Mouse (Mus musculus): ENCODE results near the gene Ccl28. TPM values are rescaled to one million over a fixed set of nuclear protein-coding genes. Genes with fewer than 3 reads are reported as not detected.
"Not testable (repeated sequence)": the region's sequence is repeated elsewhere in the genome, so short reads cannot be mapped to it uniquely, and the experiment has no call there.

The Ccl28 gene
- total RNA-seq (2021) = 1 to 10 TPM in 1 of 2 experiments, under 1 TPM in 1; 0.68 to 2.8 TPM

GRCm38 (mm10) chr13:119623634-119624033 lies at the start of gene Ccl28:
Ccl28 (plus strand) TSS chr13:119623819.
- intact Hi-C loops (cut with DNase I) = no loop called here
- DNase-seq = no peak

- peak; percentile 24 for DNase-seq
- intact Hi-C loops (cut with DNase I) = not testable (repeated sequence)
Observed at GRCm38 (mm10) chr13:119596321-119597211, 27.1 kb upstream of the Ccl28 start.

DNA sequence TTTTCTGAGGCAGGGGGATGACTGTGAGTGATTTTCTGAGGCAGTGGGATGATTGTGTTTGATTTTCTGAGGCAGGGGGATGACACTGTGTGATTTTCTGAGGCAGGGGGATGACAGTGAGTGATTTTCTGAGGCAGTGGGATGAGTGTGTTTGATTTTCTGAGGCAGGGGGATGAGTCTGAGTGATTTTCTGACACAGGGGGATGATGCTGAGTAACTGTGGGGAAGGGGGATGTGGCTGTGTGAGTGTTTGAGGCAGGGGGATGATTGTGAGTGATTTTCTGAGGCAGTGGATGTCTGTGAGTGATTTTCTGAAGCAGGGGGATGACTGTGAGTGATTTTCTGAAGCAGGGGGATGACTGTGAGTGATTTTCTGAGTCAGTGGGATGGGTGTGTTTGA lies 25.2 kb upstream of the Ccl28 start:
- intact Hi-C loops (cut with DNase I); DNase-seq: not testable (repeated sequence)

- peak; percentile 27 for DNase-seq
Observed at GRCm38 (mm10) chr13:119599066-119599465, 24.6 kb upstream of the Ccl28 start.

DNA sequence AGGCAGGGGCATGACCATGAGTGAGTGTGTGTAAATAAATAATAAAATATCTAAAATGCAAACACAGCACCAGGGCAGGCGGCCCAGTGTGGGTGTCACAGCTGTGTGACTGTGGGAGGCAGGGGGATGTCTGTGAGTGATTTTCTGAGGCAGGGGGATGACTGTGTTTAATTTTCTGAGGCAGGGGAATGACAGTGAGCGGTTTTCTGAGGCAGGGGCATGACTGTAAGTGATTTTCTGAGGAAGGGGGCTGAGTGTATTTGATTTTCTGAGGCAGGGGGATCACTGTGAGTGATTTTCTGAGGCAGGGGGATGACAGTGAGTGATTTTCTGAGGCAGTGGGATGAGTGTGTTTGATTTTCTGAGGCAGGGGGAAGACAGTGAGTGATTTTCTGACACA lies 24.1 kb upstream of the Ccl28 start:
- DNase-seq; intact Hi-C loops (cut with DNase I): not testable (repeated sequence)

More at GRCm38 (mm10) chr13:119599066-119599465, 24.6 kb upstream of the Ccl28 start:
- intact Hi-C loops (cut with DNase I) = not testable (repeated sequence)

DNA sequence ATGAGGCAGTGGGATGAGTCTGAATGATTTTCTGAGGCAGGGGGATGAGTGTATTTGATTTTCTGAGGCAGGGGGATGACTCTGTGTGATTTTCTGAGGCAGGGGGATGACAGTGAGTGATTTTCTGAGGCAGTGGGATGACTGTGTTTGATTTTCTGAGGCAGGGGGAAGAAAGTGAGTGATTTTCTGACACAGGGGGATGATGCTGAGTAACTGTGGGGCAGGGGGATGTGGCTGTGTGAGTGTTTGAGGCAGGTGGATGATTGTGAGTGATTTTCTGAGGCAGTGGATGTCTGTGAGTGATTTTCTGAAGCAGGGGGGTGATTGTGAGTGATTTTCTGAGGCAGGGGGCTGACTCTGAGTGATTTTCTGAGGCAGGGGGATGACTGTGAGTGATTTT lies 23.5 kb upstream of the Ccl28 start:
- peak; percentile 47 for DNase-seq
- intact Hi-C loops (cut with DNase I) = not testable (repeated sequence)

DNA sequence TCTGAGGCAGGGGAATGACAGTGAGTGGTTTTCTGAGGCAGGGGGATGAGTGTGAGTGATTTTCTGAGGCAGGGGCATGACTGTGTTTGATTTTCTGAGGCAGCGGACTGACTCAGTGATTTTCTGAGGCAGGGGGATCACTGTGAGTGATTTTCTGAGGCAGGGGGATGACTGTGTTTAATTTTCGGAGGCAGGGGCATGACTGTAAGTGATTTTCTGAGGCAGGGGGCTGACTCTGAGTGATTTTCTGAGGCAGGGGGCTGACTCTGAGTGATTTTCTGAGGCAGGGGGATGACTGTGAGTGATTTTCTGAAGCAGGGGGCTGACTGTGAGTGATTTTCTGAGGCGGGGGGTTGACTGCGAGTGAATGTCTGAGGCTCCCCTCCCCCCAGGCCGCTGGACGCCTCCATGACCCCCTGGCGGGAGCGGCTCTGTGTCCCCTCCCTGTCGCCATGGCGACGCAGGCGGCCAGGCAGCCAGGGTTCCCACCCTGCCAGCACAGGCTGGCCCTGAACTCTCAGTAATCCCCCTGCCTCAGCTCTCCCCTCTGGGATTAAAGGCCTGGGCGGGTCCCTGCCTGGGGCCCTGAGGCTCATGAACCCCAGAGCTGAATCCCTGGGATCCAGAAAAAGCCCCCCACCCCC lies 20.8 kb upstream of the Ccl28 start:
- intact Hi-C loops (cut with DNase I) = not testable (repeated sequence)
- DNase-seq = peak; percentile 79

- intact Hi-C loops (cut with DNase I); DNase-seq: not testable (repeated sequence)
Observed at GRCm38 (mm10) chr13:119603890-119604289, 19.7 kb upstream of the Ccl28 start.

- DNase-seq; intact Hi-C loops (cut with DNase I): not testable (repeated sequence)
Observed at GRCm38 (mm10) chr13:119604322-119604721, 19.3 kb upstream of the Ccl28 start.

DNA sequence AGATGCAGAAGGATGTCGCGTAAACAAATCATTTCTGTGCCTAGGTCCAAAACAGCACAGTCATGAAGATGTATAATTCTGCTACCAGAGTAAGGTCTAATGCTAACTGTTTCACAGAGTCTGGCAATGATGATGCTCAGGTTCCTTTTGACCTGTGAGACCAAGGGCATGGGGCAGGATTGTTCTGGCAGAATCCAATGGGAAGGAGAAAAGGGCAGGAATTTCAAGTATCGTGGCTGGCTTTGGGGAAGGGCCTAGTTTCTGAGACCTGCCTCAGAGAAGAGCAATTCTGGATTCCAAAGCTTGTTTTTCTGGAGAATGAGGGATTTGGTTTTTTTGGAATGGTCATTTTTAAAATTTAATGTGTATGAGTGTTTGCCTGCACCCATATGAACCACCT lies 4.8 kb upstream of the Ccl28 start:
- intact Hi-C loops (cut with DNase I) = no loop called here
- no peak for DNase-seq

GRCm38 (mm10) chr13:119619735-119620134 lies 3.9 kb upstream of the Ccl28 start:
- no peak for DNase-seq
- intact Hi-C loops (cut with DNase I) = no loop called here

- intact Hi-C loops (cut with DNase I) = not testable (repeated sequence)
- DNase-seq = peak; percentile 37
Observed at GRCm38 (mm10) chr13:119625952-119626351, 2.3 kb downstream of the Ccl28 start.

- peak; percentile 88 for DNase-seq
- intact Hi-C loops (cut with DNase I) = no loop called here
Observed at GRCm38 (mm10) chr13:119631482-119632155, 8.0 kb downstream of the Ccl28 start.

- DNase-seq = no peak
- intact Hi-C loops (cut with DNase I) = no loop called here
Observed at GRCm38 (mm10) chr13:119632156-119632548, 8.5 kb downstream of the Ccl28 start.

GRCm38 (mm10) chr13:119635496-119635895 lies 11.9 kb downstream of the Ccl28 start:
- no peak for DNase-seq
- intact Hi-C loops (cut with DNase I) = no loop called here

- no peak for DNase-seq
- intact Hi-C loops (cut with DNase I) = no loop called here
Observed at GRCm38 (mm10) chr13:119637837-119638236, 14.2 kb downstream of the Ccl28 start.

- no peak for DNase-seq
- intact Hi-C loops (cut with DNase I) = no loop called here
Observed at GRCm38 (mm10) chr13:119638449-119638848, 14.8 kb downstream of the Ccl28 start.

DNA sequence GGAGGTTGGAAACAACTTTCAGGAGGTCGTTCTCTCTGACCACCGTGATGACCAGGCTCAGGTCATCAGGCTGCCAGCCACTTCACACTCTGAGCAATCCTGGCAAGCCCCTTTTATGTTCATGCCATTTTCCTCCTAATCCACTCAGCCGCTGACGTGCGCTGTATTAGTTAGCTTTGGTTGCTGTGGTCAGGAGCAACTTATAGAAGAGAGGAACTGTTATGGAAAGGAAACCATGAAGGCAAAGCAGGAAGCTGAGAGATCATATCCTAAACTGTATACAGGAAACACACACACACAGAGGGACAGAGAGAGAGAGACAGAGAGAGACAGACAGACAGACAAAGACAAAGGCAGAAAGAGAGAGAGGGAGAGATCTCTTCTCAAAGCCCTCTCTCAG lies 15.7 kb downstream of the Ccl28 start:
- DNase-seq = no peak
- intact Hi-C loops (cut with DNase I) = no loop called here

DNA sequence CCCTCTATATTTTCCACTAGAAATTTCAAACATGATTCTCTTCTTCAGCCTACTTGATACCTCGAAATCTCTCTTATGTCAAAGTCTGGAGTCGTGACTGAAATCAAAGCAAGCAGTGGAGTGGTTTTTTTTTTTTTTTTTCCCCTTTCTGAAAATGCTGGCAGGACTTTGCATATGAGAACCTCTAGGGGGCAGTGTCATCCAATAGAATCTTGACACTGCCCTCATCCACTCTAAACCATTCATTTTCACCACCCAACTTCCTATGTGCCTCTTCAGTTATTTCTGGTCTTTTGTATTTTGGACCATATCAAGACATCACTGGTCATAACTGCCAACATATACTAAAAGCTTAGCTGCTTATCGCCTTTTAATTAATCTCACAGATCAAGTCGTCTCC lies 16.9 kb downstream of the Ccl28 start:
- DNase-seq = no peak
- intact Hi-C loops (cut with DNase I) = loop anchor here (5.0 kb wide), 1 partner anchor 52 kb away; the partner anchor contains the start of gene Hmgcs1

DNA sequence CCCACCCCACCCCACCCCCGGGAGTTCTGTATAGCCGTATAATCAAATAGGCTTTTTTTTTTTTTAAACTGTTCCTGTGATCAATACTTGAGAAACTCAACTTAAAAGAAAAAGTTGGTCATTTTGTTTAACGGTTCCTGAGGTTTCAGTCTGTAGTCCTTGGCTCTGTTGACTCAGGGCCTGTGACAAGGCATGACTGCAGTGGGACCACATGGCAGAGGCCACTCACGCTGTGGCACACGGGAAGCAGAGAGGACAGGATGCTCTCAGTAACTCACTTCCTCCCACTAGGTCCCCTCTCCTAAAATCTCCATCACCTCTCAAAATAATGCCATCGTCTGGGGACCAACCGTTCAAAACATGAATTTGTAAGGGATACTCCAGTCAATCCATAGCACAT lies 17.5 kb downstream of the Ccl28 start:
- no peak for DNase-seq
- intact Hi-C loops (cut with DNase I) = loop anchor here (5.0 kb wide), 1 partner anchor 51 kb away; the partner anchor contains the start of gene Hmgcs1

DNA sequence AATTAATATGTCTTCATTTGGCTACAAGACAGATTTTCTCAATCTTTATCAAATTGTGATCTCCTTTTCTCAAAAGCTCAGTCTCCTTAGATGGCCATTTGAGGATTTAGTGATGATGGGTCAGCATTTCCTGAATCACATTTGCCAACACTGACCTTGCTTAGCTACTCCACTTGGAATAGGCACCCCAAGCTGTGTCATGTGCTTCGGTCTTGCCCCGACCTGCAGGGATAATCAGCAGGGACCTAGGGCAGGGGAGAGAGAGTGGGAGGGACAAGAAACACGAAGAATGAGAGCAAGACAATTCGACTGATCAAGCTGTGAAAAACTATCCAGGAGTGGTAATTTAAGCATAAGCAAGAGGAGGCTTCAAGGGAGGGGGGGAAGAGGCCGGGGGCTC lies 21.1 kb downstream of the Ccl28 start:
- intact Hi-C loops (cut with DNase I) = loop anchor here (5.0 kb wide), 1 partner anchor 48 kb away; the partner anchor contains the start of gene Hmgcs1

More for the DNA sequence above, 21.1 kb downstream of the Ccl28 start:
- DNase-seq = no peak

Measured in left cerebral cortex, postnatal 4 days (tissue).